Mouse (Mus musculus) embryonic fibroblast, embryonic 13.5 days (primary cell): ENCODE data around the gene Tkt.

ENCODE experiments used
- CTCF ChIP-seq: IDR thresholded peaks from 2 replicates; pipeline ENCODE4 v1.5.1; 2011; ENCODE audit warnings: mild to moderate bottlenecking, control low read depth, low read length, moderate library complexity, borderline replicate concordance; ENCODE audit not compliant: insufficient read depth
- POLR2A ChIP-seq: IDR thresholded peaks from 2 replicates; pipeline ENCODE4 v1.6.1; 2011; ENCODE audit warnings: low read depth, mild to moderate bottlenecking, control low read depth, low read length, moderate library complexity

GRCm38 (mm10) chr14:30519323-30519722 is 28.8 kb upstream of the Tkt start:
- TF ChIP-seq CTCF, result no peak
- no peak for TF ChIP-seq POLR2A
